Mouse (Mus musculus): ENCODE data around the gene Hsdl1.

Hsdl1 gene

DNA sequence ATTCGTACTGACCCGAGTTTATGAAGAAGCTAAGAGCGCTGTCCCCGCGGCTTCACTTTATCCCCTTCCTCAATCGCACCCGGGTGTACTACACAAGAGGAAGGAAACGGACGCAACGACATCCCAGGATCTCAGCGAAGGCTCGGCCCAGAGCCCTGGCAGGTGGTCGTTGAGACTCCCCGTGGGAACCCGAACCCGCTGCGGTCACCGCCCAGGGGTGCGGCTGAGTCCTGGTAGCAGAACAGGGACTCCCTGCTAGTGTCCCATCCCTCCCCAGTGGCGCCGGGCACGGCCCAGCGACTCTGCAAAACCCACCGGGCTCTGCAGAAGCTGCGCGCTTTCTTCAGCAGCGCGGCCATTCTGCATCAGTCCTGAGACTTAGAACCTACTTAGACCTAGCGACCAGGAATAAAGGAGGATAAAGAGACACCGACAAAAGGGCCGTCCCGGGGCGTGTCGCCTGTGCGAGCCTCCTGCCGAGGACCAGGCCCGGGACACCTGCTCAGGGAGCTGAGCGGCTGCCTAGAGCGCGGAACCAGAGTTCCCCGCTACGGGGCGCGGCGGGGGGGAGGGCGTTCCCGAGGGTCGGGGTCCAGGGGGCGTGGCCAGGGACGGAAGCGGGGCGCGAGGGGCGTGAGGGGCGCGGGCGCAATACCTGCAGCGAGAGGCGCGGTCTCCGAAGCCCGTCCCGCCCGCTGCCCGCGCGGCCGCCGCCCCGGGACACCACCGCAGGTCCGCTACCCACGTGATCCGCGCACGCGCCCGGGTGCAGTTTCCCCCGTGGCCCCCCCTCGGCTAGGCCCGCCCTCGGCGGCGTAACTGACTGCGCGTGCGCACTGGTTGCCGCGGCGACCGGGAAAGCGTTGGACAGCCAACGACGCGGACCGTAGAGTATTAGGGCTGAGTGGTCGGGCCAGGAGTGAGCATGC lies at the start of gene Hsdl1, which contains the start of gene Dnaaf1:
Gene Hsdl1, minus strand, starts transcription at position 747 of the 929 bp plus-strand sequence.
Gene Dnaaf1, plus strand, starts transcription at position 799 of the 929 bp plus-strand sequence.
- peak; percentile 97 to 99 for DNase-seq (ENCODE audit: low spot score in 2 of 2)

DNA sequence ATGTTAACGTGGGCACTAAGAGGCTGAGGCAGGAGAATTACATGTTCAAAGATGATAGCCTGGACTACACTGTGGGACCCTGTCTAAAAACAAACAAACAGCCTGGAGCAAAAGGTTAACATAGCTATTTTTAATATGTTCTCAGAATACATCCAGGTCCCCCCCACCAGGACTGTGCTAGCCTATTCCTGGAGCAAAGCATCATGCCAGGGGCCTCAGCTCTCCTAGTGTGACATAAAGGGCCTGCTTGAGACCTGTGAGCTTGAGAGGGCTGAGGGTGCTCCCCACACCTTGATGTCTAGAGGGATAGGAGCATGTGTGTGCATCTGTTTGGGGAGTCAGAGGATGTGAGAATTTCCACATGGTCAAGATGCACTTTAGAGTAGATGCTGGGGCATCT lies 48.8 kb upstream of the Hsdl1 start:
- DNase-seq (ENCODE audit: low spot score in 2 of 2) = no peak

DNA sequence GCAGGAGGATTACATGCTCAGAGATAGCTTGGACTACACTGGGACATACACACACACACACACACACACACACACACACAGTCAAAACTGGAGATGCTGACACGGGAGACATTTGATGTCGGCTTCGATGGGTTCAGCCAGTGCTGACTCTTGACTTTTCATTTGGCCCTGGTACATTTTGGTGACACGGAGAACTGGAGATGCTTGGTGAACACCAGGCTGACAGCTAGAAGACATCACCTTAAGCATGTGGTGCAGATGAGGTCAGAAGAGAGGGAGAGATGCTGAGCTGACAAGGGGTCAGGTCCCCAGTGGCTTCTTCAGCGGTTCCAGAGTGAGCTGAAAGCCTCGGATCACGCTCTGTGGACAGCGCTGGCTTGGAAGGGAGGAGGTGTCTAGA lies 48.1 kb upstream of the Hsdl1 start:
- no peak for DNase-seq (ENCODE audit: low spot score in 2 of 2)

DNA sequence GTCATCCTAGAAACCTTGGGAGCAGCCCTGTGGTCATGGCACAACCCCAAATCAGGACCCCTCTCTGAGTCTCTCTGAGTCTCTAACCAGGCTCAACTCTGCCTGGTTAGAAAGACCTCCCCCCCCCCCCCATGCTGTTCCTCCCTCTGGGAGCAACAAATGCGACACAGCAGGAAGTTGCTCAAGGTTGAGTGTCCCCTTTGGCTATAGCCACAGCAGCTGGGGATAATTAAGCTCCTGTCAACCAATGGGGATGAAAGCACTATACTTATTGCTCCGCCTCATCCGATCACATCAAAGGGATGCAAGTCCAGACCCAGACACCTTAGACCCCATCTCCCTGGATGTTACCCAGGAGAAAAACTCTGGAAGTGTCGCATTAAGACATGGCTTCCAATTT lies 47.6 kb upstream of the Hsdl1 start:
- DNase-seq (ENCODE audit: low spot score in 2 of 2) = no peak

DNA sequence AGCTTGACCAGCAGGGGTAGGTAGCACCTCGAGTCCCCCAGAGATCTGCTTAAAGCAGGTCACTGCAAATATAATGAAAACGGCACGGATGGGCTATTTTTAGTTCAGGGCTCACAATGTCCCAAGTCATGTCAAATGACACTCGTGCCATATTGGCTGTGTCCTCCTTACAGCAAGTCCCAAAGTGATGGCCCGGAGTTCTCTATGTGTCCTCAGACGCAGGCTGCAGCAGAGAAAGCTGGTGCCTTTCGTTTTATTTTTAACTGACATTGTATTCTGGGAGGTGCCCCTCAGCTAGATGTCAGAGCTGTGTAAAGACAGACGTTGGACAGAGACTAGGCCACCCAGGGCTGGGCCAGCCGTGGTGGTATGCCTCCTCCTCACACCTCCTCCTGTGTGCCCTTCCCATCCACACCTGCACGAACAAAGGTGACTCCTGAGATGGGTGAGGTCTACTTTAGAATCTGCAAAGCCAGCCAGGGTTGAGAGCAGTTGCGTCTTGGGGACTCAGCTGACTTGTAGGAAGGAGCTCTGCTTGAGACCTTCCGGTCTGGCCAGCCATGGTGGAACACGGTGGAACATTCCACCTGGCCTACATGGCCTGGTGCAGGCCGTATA lies 46.0 kb upstream of the Hsdl1 start:
- no peak for DNase-seq (ENCODE audit: low spot score in 2 of 2)

DNA sequence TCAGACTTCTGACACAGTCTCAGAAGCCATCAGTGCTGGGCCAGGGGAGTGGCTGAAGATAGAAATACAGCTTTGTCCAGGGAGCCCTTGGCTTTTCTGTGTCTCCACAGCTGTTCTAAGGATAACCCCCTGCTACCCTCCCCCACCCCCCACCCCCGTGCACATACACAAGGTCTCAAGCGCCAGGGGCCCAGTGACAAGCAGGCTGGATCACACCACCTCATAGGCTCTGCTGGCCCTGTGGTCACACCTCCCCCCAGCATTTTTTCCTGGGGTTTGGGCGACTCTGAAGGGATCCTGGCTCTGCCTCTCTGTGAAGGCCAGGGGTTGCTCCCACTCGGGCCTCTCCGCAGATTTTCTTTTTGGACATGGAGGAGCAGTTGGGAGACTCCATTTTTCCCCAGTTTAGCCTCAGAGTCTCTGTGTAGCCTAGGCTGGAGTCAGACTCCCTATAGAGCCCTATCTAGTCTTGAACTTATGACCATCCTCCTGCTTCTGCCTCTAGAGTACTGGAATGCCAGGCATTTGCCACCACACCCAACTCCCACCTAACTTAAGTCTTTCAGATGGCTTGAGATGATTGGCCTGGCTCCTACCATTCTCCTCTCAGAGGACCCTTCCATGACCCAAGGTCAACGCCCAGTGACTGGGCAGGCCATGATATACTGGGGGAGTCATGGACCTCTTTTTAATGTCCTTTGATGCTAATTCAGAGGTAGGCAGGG lies 45.3 kb upstream of the Hsdl1 start:
- no peak for DNase-seq (ENCODE audit: low spot score in 2 of 2)

DNA sequence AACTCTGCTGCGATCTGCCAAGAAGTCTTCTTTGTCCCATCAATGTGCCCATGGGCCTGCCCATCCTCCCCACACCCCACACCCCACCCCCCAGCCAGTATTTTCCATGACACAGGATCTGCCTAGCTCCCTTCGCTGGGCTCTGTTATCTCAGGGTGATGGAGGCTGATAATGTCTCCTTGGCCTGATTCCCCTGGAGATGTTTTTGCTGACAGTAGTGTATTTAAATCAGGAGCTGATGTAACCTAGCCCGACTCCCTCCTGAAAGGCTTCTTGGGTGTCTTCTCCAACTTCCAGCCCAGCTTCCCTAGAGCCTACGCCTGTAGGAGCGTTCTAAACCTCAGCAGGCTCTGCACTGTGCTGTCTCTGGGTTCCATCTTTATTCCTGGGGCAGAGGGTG lies 43.9 kb upstream of the Hsdl1 start:
- no peak for DNase-seq (ENCODE audit: low spot score in 2 of 2)

DNA sequence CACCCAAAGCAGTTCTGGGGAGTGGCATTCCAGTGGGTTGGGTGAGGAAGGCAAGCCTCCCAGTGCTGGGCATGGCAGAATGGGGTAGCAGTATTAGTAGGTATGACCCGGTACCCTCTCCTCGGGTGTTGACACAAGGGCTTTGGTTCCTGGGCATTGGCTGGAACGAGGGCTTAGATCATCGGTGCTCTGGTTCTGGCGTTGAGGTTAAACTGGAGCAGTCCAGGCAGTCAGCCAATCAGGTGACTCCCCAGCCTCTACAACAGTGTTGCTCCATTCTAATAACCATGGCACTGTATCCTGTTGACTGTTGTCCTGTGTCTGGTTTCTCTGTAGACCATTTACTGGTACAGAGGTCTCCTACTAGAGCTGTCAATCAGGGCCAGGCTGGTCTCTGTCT lies 42.6 kb upstream of the Hsdl1 start:
- DNase-seq (ENCODE audit: low spot score in 2 of 2) = no peak

DNA sequence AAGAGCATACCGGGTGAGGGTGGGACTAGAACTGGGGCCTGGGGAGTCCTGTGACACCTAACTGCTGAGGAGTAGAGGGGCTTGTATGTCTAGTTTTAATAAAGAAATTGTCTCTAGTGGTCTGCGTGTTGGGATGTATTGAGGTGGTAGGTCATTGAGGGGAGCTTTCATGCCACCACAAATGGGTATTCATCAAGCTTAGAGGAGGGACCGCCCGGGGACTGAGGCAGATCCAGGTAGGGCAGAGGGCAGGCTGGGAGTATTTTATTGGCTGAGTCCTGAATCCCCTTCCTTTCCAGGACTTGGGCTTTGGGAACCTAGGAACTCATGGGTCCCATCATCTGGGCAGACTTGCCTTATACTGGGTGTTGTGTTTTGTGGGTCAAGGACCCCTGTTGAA lies 41.8 kb upstream of the Hsdl1 start:
- DNase-seq (ENCODE audit: low spot score in 2 of 2) = no peak

DNA sequence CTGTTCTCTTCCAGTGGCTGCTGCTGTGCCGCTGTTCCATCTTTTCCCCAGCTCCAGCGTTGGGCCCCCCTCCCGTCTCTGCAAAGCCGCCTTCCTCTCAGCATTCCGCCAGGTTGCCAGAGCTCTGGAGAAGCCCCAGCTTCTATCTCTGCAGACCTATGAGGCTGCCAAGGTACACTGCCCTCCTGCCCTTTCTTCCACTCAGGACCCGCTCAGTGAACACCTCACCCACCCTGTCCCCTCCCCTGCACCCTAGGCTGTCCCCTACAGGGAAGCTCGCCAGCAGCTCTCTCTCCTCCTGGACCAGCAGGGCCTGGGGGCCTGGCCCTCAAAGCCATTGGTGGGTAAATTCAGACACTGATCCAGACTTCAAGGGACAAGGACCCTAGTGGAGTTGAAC lies 41.4 kb upstream of the Hsdl1 start:
- DNase-seq (ENCODE audit: low spot score in 2 of 2) = peak in 1 of 2 experiments; percentile 57

DNA sequence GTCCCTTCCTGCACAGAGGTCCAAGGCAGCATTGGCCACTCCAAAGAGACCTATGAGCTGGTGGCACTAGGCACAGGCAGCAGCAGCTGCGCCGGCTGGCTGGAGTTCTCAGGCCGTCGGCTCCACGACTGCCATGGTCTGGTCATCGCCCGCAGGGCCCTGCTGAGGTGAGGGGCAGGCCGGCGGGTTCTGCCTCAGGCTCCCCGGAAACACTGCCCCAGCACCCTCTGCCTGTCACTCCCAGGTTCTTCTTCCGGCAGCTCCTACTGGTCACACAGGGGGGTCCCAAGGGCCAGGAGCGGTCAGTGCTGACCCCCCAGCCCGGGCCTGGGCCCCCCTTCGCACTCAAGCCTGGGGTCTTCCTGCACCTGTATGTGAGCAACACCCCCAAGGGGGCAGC lies 40.1 kb upstream of the Hsdl1 start:
- peak in 1 of 2 experiments; percentile 57 for DNase-seq (ENCODE audit: low spot score in 2 of 2)

DNA sequence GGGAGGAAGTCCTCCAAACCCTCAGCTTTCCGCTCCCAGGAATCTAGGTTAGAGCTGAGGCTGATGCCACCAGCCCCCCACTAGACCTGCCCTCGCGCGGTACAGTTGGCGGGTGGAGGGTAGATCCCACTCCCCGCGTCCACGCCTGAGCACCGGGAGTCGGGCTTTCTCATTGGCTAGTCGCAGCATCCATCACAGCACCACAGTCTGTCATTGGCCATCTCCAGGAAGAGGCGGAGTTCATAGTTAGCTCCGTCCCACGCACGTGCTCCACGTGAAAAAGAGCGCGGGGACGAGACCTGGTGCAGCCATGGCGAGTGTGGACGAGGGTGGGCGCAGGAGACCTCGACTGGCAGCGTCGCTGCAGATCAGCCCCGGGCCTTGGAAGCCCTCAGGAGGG lies 37.5 kb upstream of the Hsdl1 start, which contains the start of gene Adad2:
Gene Adad2, plus strand, starts transcription at position 277 of the 400 bp plus-strand sequence.
- DNase-seq (ENCODE audit: low spot score in 2 of 2) = no peak

DNA sequence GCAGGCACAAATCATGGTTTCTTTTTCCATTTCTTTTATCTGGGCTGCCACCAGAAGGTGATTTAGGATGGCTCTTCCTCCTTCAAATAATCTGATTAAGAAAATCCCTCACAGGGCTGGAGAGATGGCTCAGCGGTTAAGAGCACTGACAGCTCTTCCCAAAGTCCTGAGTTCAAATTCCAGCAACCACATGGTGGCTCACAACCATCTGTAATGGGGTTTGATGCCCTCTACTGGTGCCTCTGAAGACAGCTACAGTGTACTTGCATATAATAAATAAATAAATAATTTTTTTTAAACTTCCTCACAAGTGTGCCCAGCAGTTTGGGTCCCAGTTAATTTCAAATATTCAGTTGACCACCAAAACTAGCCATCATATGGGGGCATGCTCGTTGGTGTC lies 31.2 kb upstream of the Hsdl1 start:
- no peak for DNase-seq (ENCODE audit: low spot score in 2 of 2)

DNA sequence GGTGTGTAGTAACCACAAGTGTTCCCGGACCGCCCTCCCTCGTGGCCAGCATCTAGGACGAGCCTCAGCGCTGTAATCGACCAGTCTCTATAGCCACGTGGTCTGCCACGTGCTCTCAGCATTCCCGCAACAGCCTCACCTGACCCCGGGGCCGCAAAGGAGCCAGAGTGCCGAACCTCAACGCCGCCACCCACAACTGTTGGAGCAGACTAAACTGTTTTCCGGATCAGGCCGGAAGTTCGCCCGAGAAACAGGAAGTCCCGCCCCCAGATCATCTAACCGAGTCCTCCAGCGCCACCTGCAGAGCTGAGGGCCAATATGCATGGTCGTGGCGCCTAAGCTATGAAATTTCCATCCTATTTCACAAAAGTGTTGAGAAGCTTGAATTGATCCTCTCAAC lies 30.0 kb upstream of the Hsdl1 start, which contains the start of gene Taf1c:
Gene Taf1c, minus strand, starts transcription at position 227 of the 400 bp plus-strand sequence.
- peak; percentile 92 to 97 for DNase-seq (ENCODE audit: low spot score in 2 of 2)

DNA sequence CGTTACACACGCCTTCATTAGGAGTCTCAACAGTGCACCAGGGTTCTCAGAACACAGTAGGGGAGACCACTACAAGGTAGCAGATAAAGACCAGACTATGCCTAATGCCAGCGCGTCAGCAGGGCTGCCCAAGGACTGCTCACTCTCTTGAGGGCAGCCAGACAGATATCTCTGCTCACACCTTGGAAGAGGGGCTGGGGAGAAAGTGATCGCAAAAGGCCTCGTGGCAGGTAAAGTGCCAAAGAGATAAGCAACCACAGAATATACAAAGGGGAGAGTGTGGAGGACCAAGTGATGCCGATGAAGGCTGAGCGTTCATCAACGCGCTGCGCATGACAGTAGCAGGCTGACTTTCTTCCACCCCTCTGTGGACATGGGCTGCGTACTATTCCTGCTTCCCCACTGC lies 29.4 kb upstream of the Hsdl1 start:
- no peak for DNase-seq (ENCODE audit: low spot score in 2 of 2)

DNA sequence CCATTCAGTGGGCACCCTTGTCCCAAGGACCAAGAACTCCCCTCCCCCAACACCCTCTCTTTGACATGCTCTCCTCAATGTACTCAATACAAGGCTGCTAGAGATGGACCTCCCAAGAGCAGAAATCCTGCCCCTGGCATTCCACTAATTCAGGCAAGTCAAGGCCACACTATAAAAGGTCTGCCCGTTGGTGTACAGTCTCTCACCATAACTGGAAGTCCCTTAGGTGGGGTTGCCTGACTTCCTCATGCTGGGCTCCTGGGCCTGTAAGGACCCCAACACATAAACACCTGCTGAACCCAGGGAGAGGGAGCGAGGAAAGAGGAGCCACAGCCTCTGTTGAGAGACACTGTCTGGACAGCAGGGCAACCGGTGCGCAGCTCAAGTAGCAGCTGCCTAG lies 28.8 kb upstream of the Hsdl1 start:
- no peak for DNase-seq (ENCODE audit: low spot score in 2 of 2)

DNA sequence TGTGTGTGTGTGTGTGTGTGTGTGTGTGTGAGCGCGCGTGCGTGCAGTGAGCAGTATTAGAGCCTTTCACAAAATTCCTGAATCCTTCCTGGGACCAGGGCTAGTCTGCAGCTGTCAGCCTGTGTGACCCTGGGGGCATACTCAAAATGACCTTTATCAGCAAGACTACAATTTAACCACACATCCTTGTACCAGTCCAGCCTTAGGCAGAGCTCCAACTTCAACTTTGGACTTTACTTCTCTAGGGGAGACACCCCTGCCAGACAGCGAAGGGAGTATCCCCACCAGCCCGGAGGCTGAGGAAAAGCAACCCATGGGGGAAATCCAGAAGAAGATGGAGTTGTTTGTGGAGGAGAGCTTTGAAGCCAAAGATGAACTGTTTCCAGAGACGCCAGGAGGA lies 16.5 kb upstream of the Hsdl1 start:
- no peak for DNase-seq (ENCODE audit: low spot score in 2 of 2)

DNA sequence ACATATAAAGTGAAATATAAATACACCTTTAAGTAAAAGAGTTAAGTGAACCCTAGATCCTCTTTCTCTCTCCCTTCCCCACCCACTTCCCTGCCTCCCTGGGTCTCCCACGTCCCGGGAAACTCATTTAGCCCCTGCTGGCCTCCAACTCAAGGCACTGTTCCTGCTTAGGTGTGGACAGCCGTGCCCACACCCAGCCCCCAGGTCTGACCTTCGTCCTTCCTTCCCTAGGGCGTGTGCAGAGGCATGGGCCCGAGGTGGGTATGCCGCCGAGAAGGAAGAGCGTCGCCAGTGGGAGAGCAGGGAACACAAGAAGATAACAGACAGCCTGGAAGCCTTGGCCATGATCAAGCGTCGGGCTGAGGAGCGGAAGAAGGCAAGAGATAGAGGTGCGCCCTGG lies 15.4 kb upstream of the Hsdl1 start:
- DNase-seq (ENCODE audit: low spot score in 2 of 2) = no peak

DNA sequence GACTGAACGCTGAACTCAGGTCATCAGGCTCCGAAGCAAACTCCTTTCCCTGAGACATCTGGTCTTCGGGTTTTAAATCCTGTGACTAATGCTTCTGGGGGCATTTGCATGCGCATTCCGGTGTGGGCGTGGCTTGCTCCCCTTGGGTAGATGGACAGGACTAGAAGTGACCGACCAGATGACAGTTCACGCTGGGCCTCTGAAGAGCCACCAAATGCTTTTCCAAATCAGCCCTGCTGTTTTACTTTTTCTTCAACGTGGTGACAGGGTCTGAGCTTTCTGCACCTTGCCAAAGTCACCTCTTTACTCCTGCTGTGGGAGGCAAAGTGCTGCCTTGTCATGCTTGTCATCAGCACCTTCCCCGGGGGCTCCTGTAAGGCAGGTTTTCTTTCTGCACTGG lies 13.9 kb upstream of the Hsdl1 start:
- DNase-seq (ENCODE audit: low spot score in 2 of 2) = no peak

DNA sequence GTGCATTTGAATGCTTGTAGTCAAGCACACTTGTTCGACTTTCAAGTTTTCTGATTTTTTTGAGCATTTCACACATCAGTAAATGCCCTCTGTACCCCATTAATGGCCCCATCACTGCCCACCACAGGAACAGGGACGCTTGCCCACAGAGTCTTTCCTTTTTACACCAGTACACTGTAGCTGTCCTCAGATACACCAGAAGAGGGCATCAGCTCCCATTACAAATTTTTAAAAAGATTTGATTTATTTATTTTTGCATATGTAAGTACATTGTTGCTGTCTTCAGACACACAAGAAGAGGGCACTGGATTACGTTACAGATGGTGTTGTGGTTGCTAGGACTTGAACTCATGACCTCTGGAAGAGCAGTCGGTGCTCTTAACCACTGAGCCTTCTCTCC lies 13.3 kb upstream of the Hsdl1 start:
- no peak for DNase-seq (ENCODE audit: low spot score in 2 of 2)

DNA sequence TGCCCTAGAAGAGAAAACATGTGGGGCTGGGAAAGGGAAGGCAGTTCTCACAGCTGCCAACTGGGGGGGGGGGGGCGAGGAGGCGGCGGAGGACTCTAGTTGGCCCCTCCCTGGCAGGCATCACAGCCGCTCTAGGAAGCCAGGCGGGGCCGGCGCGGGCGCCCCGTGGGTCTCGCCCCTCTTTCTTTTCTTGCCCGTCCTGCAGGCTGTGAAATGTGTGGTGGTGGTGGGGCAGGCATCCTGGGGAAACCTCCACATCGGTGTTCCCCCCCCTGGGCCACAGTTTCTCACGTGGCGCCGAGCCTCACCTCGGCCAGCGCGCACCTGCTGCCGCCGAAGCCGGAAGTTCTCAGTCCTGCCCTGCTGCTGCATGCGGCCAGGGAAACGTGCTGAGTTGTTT lies 10.9 kb upstream of the Hsdl1 start:
- no peak for DNase-seq (ENCODE audit: low spot score in 2 of 2)

DNA sequence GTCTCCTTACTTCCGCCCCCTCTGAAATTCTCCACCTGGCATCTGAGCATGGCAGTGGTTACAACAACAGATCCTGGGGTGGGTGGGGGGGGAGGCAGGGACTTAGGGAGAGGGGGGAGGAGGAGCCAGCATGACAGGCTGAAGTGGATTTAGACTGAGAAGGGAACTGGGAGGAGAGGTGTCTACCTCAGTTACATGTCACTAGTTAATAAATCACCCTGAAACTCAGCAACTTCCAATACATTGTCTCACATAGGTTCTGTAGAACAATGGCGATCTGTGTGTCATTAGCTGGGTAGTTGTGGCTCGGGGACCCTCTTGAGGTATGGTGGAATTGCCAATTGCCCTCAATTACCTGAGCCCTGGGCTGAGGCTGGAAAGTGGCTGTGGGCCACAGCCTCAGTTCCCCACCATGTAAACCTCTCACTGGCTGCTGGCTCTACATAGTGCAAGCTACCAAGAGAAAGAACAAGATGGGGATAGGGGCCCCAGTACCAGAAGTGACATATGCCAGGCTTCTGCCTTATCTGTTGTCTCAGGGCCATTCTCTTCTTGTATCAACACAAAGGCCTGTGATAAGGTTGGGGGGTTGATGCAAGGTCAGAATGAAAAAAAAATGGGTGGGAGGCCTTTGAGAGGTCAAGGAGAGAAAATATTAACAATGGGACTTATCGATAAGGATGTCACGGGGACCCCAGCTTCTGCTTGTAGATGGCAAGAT lies 5.6 kb upstream of the Hsdl1 start:
- no peak for DNase-seq (ENCODE audit: low spot score in 2 of 2)

Data from spleen, postnatal 4 days (tissue).